Mouse (Mus musculus): Measurements from ENCODE around the gene Slc13a2.

Slc13a2 gene

DNA sequence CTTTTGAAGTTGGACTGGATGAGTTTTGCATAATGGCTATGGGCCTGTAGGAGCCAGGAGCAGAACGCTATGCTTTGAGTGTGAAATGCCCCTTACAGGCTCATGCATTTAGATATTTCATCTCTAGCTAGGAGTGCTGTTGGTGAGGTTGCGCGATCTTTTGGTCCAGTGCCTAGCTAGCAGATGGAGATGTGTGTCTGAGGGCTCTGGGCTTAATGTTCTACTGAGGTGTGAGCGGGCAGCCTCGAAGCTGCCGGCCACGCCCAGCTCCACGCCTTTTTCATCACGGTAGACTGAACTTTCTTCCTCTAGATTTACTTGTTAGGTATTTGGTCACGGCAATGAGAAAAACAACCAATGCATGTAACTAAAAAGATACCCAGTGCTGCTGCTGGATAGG is 9.2 kb upstream of the Slc13a2 start:
- DNase-seq = no peak

GRCm38 (mm10) chr11:78430195-78430878 is 8.3 kb upstream of the Slc13a2 start:
- DNase-seq = no peak

GRCm38 (mm10) chr11:78428309-78428708 is 6.3 kb upstream of the Slc13a2 start:
- DNase-seq = no peak

DNA sequence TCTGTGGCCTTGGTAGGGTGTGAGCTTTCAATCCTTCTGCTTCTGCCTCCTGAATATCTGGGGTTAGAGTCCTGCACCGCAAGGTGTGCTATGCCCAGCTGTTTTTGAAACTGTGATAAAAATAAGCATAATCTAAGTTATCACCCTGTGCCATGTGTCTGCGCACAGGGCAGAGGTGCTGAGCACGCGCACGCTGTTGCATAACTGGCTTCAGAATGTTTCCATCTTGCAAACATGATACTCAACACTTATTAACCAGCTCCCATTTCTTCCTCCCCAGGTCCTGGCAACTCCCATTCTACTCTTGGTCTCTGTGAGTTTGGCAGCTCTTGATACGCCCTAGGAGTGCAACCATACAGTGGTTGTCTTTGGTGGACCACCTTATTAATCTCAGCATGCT is 5.6 kb upstream of the Slc13a2 start:
- no peak for DNase-seq

DNA sequence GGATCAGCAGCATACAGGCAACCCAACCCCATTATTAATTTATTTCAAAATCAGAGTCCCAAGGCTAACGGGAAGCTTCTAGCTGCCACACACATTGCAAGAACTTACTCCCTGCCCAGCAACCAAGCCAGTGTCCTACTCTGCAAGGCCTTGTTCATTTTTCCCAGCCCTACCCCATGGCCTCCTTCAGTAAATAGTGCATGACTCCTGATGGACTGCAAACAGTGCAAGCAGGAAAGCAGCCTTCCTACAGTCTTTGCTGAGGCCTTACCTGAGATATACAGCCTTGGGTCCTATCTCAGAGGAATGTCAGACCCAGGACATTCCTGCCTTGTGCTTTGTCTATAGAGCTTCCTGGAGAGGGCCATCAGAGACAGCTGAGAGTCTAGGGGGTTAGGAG is 3.6 kb upstream of the Slc13a2 start:
- DNase-seq = no peak

DNA sequence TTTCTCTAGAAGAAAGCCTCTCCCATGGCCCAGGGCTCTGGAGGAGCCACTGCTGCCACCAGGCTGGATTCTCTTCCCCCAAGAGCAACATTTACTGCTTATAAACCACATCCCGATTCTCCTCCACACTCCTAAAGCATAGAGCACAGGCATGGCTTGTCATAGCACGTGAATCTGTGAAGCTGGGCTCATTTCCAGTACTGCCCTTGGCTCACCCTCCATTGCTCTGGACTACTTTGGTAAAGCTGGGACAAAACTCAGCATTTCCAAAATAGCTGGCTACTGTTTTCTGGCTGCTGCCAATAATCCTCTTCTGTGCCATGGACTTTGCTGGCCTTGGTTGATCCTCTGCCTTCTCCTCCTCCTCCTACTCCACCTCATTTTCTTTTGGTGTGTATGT is 2.3 kb upstream of the Slc13a2 start:
- DNase-seq = no peak

GRCm38 (mm10) chr11:78421201-78422009 is 612 bp downstream of the Slc13a2 start:
- DNase-seq = no peak

DNA sequence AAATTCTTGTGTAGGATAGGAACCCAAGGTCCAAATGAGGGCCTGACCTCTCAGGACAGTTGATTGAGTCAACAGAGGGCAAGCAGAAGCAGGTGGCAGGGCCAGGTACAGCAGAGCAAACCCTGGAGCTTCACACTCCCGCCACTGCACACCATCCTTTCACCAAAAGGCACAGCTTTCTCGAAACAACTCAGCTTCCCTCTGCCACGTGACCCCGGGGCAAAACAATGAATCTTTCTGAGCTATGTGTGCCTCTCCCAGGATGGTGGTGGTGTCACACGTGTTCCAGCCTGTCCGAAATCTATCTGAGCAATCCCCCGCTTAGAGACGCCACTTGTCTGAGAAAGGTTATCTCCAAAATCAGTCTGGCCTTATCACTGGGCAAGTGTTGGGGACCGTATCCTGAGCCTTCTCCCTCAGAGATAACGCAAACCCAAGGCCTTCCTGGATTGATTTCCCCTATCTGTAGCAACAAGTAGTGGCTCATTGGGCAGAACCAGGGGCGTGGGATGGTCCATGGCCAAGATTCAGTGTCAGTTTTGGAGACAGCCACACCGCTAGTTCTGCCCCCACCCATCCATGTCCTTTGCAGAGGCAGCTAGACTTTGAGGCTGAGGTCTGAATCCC is 1.6 kb downstream of the Slc13a2 start:
- DNase-seq = no peak

GRCm38 (mm10) chr11:78416854-78417253 is 5.2 kb downstream of the Slc13a2 start:
- DNase-seq = no peak

DNA sequence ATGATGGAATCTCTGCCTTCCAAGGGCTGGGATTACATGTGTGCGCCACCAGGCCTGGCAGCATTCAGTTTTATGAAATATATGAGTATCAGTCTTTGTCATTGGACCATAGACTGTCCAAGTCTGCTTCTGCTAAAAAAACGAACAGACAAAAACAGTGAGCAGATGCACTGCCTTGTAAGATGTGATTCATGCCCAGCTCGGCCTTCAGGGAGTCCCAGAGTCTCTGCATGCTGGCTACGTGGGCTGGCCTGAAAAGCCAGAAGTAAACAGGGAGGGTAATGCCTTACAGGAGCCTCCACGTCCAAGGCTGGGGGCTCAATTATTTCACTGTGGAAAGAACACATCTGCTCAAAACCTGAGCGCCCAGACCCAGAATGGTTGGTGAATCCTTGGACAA is 9.2 kb downstream of the Slc13a2 start:
- no peak for DNase-seq

GRCm38 (mm10) chr11:78412324-78412850 is 9.6 kb downstream of the Slc13a2 start:
- DNase-seq = no peak

DNA sequence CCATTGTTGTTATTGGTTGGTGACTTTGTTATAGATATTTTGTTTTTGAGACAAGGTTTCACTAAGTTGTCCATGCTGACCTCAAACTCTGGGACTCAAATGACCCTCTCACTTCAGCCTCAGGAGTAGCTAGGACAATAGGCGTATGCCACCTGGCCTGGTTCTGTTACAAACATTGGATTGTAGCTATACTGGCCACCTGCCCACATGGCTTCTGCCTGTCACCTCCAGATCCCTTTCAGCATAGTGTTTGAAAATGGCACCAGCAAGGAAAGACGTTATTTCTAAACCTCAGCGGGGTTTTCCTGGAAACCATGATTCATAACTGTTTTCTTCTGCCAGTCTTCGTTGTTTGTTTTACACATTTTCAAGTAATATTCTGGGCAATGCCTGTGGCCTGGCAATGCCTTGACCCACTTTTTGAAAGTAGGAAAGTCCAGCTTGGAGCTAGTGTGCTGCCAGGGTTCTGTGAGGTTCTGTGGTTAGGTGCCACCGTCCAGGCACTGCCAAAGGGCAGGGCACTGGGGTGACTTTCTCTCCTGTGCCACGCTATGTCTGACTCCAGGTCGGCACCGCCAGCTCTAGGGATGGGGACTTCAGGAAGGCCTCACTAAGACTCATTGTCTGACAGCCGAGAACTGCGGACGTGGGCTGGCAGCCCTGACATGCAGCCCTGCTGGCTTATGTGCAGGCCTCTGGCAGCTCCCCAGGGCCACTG is 10.3 kb downstream of the Slc13a2 start:
- no peak for DNase-seq

DNA sequence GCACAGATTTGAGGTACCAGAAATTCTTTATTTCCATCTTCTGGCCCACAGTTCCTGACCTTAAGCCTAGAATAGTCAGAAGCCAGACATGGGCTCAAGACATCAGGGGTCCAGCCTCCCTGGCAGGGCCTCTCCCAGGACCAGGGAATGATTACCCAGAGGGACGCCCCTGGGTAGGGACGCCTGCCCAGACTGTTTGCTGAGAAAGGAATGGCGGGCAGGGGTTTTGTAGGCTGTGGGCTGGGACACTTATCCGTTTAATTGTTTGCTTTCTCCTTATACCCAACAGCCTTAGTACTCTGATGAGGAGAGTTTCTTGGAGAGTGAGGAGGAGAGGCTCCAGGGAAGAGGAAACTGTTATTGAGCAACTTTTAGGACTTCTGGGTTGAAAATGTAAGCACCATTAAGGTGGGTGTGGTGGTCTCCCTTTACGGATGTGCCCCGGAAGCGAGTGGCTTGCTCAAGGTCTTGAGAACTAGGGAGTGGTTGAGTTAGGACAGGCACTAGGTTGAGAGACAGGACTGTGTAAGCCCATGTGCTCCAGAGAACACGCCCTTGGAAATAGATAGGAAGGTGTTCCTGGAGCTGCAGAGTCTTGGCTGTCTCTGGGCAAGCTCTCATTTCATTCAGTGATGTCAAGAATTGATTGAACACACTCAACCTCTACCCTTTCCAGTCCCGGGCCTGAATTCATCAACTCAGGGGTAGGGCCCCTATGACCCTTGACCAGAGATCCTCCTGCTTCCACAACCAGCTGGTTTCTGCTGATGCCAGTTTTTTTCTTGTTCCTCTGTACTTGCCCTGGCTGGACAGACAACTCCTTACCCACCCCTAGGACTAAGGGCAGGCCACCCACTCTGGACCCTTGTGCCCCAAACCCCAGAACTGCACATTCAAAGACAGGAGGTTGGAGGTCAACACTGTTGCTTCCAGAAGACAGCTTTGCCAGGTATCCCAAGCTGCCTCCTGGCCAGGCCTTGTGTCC is 13.5 kb downstream of the Slc13a2 start:
- no peak for DNase-seq

- no peak for DNase-seq
Measured at GRCm38 (mm10) chr11:78402062-78402461, 20.0 kb downstream of the Slc13a2 start.

- DNase-seq = no peak
Measured at GRCm38 (mm10) chr11:78401469-78401868, 20.5 kb downstream of the Slc13a2 start.

DNA sequence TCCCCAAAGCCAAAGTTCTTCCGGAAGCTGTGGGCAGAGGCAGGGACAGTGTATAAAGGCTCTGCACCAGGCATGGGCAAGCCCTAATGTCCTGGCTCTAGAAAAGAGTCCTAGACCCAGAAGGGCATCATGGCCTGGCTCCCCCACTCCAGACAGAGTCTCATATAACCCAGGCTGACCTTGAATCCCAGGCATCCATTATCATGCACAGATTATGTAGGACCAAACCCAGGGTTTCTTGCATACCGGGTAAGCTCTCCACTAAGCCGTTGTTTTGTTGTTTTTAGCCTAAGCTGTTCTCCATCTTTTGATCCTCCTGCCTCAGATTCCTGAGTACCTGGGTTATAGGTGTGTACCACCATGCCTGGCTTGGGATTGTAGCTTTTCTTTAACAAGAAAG is 21.1 kb downstream of the Slc13a2 start:
- DNase-seq = no peak

GRCm38 (mm10) chr11:78399680-78400079 is 22.3 kb downstream of the Slc13a2 start:
- DNase-seq = peak; percentile 60

GRCm38 (mm10) chr11:78398212-78398611 is 23.8 kb downstream of the Slc13a2 start:
- DNase-seq = no peak

DNA sequence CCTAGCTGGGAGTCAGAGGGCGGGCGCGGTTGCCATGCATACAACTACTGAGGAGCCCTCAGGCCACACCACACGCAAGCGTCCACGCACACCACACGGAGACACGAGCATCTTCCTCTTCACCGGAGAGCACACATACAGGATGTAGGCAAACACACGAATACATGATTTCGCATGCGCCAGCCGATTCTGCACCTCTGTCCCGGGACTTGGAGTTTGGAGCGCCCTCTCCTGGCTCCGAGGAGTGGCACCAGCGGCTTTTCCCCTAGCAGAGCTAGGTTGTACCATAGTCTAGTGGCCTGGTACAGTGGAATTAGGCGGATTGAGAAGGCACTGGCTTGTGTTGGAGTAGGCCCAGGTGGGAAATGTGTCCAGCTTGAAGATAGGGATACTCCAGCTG is 24.6 kb downstream of the Slc13a2 start:
- peak; percentile 79 for DNase-seq

- DNase-seq = no peak
Measured at GRCm38 (mm10) chr11:78396950-78397349, 25.1 kb downstream of the Slc13a2 start.

GRCm38 (mm10) chr11:78392728-78393127 is 29.3 kb downstream of the Slc13a2 start:
- DNase-seq = no peak

DNA sequence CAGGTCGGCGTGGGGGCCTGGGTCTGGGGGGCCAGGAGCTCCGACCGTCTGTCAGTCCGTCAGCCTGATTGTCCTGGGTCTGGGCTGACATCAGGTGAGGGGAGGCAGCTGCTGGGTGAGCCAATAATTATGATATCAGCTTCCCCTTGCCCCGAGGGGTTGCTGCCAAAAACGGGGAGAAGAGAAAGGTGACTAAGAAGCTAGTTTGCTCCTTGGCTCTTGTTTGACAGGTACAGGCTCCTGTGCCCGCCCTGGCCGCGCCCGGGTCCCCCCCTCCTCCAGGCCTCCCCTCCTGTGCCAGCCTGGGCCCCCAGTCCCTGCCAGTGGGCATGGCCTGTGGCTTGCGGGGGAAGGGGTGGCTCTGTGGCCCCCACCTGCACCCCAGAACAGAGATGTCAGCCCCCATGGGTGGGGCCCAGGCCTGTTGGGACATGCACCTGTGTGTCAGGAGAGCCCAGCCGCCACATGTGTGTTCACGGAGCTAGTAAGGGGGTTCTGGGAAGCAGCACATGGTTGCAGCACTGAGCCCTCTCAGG is 35.4 kb downstream of the Slc13a2 start, which contains the start of gene Foxn1:
Gene Foxn1, minus strand, starts transcription at position 51 of the 536 bp plus-strand sequence.
- DNase-seq = no peak
